Mouse (Mus musculus): Measurements from ENCODE around the gene Mtx1. TPM values are rescaled to one million over a fixed set of nuclear protein-coding genes. Genes with fewer than 3 reads are reported as not detected.
"Not testable (repeated sequence)": the region's sequence is repeated elsewhere in the genome, so short reads cannot be mapped to it uniquely, and the experiment has no call there.

Gene Mtx1
- total RNA-seq, 2 experiments from 2014 or later = 4.0 to 8.6 TPM

DNA sequence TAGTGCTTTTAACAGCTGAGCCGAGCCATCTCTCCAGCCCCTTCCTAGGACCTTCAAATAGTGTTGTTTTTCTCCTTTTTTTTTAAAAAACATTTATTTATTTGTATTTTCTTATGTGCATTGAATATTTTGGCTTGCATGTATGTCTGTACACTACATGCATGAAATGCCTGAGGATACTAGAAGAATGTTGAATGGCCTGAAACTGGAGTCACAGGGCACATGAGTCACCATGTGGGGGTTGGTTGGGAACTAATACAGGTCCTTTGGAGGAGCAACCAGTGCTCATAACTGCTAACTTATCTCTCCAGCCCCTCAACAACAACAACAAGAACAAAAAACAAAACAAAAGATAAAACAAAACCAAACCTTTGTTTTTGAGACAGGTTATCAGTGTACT lies 63.8 kb downstream of the Mtx1 start:
- ATAC-seq (replicated peaks; ENCODE audit: low FRiP score, poor library complexity, severe bottlenecking) = no peak

DNA sequence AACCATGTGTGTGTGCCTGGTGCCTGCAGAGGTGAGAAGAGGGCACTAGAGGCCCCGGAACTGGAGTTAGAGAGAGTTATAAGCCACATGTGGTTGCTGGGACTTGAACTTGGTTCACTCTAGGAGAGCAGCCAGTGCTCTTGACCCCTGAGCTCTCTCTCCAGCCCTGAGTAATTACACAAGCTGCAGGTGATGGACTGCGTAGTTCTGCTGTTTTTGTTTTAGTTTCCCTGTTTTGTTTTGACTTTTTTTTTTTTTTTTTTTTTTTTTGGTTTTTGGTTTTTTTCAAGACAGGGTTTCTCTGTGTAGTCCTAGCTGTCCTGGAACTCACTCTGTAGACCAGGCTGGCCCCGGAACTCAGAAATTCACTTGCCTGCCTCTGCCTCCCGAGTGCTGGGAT lies 65.1 kb downstream of the Mtx1 start:
- ATAC-seq (replicated peaks; ENCODE audit: low FRiP score, poor library complexity, severe bottlenecking) = no peak

DNA sequence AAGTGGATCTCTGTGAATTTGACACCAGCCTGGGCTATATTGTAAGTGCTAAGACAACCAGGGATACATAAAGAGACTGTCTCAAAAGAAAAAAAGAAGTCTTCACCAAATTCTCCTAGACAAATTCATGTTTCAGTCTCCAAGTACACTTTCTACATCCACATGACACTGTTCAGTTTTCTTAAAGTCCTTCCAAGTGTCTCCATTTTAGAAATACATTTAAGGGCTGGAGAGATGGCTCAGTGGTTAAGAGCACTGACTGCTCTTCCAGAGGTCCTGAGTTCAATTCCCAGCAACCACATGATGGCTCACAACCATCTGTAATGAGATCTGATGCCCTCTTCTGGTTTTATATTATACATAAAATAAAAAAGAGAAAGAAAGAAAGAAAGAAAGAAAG lies 65.7 kb downstream of the Mtx1 start:
- ATAC-seq (replicated peaks; ENCODE audit: low FRiP score, poor library complexity, severe bottlenecking) = not testable (repeated sequence)

DNA sequence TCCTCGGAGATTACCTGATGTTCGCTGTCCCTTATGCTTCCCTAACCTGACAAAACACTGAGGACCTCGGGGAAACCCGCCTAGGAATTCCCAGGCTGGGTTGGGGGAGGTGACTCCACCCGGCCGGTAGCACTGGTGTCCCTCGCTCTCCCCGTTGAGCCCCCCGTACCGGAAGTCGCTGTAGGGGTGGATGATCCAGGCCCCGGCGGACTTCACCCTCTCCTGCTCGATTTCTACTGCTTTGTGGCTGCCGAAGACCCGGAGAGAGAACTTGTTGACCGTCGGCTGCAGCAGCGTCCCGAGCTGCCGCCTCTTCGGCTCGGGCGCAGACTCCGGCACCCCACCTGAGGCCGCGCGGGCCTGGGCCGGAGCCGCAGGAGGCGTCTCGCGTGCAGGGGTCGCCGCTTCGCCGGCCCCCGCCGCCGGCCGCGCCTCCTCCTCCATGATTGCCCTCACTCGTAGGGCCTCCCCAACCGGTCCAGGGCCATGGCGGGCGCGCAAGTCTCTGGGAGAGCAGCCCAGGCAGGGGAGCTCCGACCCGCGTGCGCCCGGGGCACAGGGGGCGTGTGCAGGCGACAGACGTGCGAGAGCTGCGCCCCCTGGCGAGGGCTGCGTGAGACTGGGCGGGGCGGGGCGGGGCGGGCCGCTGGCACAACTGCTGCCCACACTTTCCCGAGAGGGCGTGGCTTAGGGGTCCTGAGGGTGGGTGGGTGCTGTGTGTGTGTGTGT lies 67.1 kb downstream of the Mtx1 start, which contains the start of gene Hcn3:
TSS of gene Hcn3 (minus strand) at position 581 of the 729 bp plus-strand sequence.
- ATAC-seq (replicated peaks; ENCODE audit: low FRiP score, poor library complexity, severe bottlenecking) = 0 out of 2 replicates have a peak, but pooled peaks have one; percentile 28

DNA sequence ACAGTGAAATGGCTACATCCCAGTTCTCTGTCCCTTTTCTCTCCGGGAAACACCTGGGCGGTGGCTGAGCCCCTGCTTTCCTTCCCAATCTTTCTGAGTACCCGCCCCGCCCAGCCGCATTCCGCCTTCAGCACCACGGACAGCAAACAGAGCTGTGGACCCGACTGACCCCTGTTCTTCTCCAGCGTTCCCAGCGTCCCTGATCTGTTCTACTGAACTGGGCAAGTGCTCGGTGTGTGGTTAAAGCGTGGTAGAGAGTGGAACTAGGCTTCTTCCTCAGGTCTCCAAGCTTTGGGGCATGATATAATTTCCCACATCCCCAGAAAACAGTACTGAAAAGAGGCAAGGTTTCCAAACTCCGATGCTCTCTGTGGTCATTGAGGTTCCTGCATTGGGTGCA lies 67.7 kb downstream of the Mtx1 start:
- ATAC-seq (replicated peaks; ENCODE audit: low FRiP score, poor library complexity, severe bottlenecking) = no peak

Other genes starting within 250 kb of the Mtx1 start
- 0.38 and 2.5 TPM in 2 replicates for gene Rusc1, start 133.8 kb downstream of the Mtx1 start, total RNA-seq (2015; ENCODE audit: low replicate concordance)
- gene Rusc1, start 133.8 kb downstream of the Mtx1 start, total RNA-seq (2017; ENCODE audit: low replicate concordance) = 1.6 and 5.6 TPM in 2 replicates
- not detected in 2 replicates for gene Gm43738, start 126.0 kb downstream of the Mtx1 start, total RNA-seq (2015; ENCODE audit: low replicate concordance)
- gene Gm43738, start 126.0 kb downstream of the Mtx1 start, total RNA-seq (2017; ENCODE audit: low replicate concordance) = not detected in 2 replicates
- gene Fdps, start 125.1 kb downstream of the Mtx1 start, total RNA-seq (2015; ENCODE audit: low replicate concordance) = 17.1 and 33.6 TPM in 2 replicates
- 30.1 and 47.8 TPM in 2 replicates for gene Fdps, start 125.1 kb downstream of the Mtx1 start, total RNA-seq (2017; ENCODE audit: low replicate concordance)
- gene Pklr, start 90.9 kb downstream of the Mtx1 start, total RNA-seq (2015; ENCODE audit: low replicate concordance) = 22.5 and 23.4 TPM in 2 replicates
- gene Pklr, start 90.9 kb downstream of the Mtx1 start, total RNA-seq (2017; ENCODE audit: low replicate concordance) = 5.6 and 5.7 TPM in 2 replicates
- gene Hcn3, start 66.9 kb downstream of the Mtx1 start, total RNA-seq (2015; ENCODE audit: low replicate concordance) = not detected in 2 replicates
- 1.3 TPM in 1 of 2 replicates, not detected in the other for gene Hcn3, start 66.9 kb downstream of the Mtx1 start, total RNA-seq (2017; ENCODE audit: low replicate concordance)
- gene Clk2, start 62.3 kb downstream of the Mtx1 start, total RNA-seq (2015; ENCODE audit: low replicate concordance) = 16.3 and 37.9 TPM in 2 replicates
- 24.4 and 47.4 TPM in 2 replicates for gene Clk2, start 62.3 kb downstream of the Mtx1 start, total RNA-seq (2017; ENCODE audit: low replicate concordance)
- gene Scamp3, start 49.6 kb downstream of the Mtx1 start, total RNA-seq (2015; ENCODE audit: low replicate concordance) = 20.3 and 24.0 TPM in 2 replicates
- 3.5 and 5.8 TPM in 2 replicates for gene Scamp3, start 49.6 kb downstream of the Mtx1 start, total RNA-seq (2017; ENCODE audit: low replicate concordance)
- gene Fam189b, start 43.9 kb downstream of the Mtx1 start, total RNA-seq (2015; ENCODE audit: low replicate concordance) = 3.3 and 18.6 TPM in 2 replicates
- gene Fam189b, start 43.9 kb downstream of the Mtx1 start, total RNA-seq (2017; ENCODE audit: low replicate concordance) = 1.8 TPM in 1 of 2 replicates, not detected in the other
- 11.1 and 18.8 TPM in 2 replicates for gene Gba, start 24.2 kb downstream of the Mtx1 start, total RNA-seq (2015; ENCODE audit: low replicate concordance)
- 12.9 and 13.2 TPM in 2 replicates for gene Gba, start 24.2 kb downstream of the Mtx1 start, total RNA-seq (2017; ENCODE audit: low replicate concordance)
- not detected in 2 replicates for gene Thbs3, start 11.9 kb downstream of the Mtx1 start, total RNA-seq (2015; ENCODE audit: low replicate concordance)
- gene Thbs3, start 11.9 kb downstream of the Mtx1 start, total RNA-seq (2017; ENCODE audit: low replicate concordance) = 1.7 TPM in 1 of 2 replicates, not detected in the other
- not detected in 2 replicates for gene Muc1, start 2.0 kb upstream of the Mtx1 start, total RNA-seq (2015; ENCODE audit: low replicate concordance)
- gene Muc1, start 2.0 kb upstream of the Mtx1 start, total RNA-seq (2017; ENCODE audit: low replicate concordance) = not detected in 2 replicates
- gene Krtcap2, start 18.9 kb upstream of the Mtx1 start, total RNA-seq (2015; ENCODE audit: low replicate concordance) = 47.0 and 49.8 TPM in 2 replicates
- gene Krtcap2, start 18.9 kb upstream of the Mtx1 start, total RNA-seq (2017; ENCODE audit: low replicate concordance) = 17.8 and 31.8 TPM in 2 replicates
- gene Trim46, start 19.2 kb upstream of the Mtx1 start, total RNA-seq (2015; ENCODE audit: low replicate concordance) = not detected in 2 replicates
- gene Trim46, start 19.2 kb upstream of the Mtx1 start, total RNA-seq (2017; ENCODE audit: low replicate concordance) = not detected in 2 replicates
- 16.1 and 42.3 TPM in 2 replicates for gene Dpm3, start 32.3 kb upstream of the Mtx1 start, total RNA-seq (2015; ENCODE audit: low replicate concordance)
- 4.3 TPM in 1 of 2 replicates, not detected in the other for gene Dpm3, start 32.3 kb upstream of the Mtx1 start, total RNA-seq (2017; ENCODE audit: low replicate concordance)
- gene Slc50a1, start 43.5 kb upstream of the Mtx1 start, total RNA-seq (2015; ENCODE audit: low replicate concordance) = 8.8 and 12.9 TPM in 2 replicates
- gene Slc50a1, start 43.5 kb upstream of the Mtx1 start, total RNA-seq (2017; ENCODE audit: low replicate concordance) = 10.9 and 11.5 TPM in 2 replicates
- not detected in 2 replicates for gene Efna1, start 54.1 kb upstream of the Mtx1 start, total RNA-seq (2015; ENCODE audit: low replicate concordance)
- not detected in 2 replicates for gene Efna1, start 54.1 kb upstream of the Mtx1 start, total RNA-seq (2017; ENCODE audit: low replicate concordance)
- gene Efna3, start 95.9 kb upstream of the Mtx1 start, total RNA-seq (2015; ENCODE audit: low replicate concordance) = not detected in 2 replicates
- gene Efna3, start 95.9 kb upstream of the Mtx1 start, total RNA-seq (2017; ENCODE audit: low replicate concordance) = not detected in 2 replicates
- not detected in 2 replicates for gene Efna4, start 110.9 kb upstream of the Mtx1 start, total RNA-seq (2015; ENCODE audit: low replicate concordance)
- gene Efna4, start 110.9 kb upstream of the Mtx1 start, total RNA-seq (2017; ENCODE audit: low replicate concordance) = not detected in 2 replicates
- 25.3 and 34.2 TPM in 2 replicates for gene Adam15, start 122.9 kb upstream of the Mtx1 start, total RNA-seq (2015; ENCODE audit: low replicate concordance)
- 5.0 and 14.1 TPM in 2 replicates for gene Adam15, start 122.9 kb upstream of the Mtx1 start, total RNA-seq (2017; ENCODE audit: low replicate concordance)
- gene Dcst2, start 134.9 kb upstream of the Mtx1 start, total RNA-seq (2015; ENCODE audit: low replicate concordance) = not detected in 2 replicates
- gene Dcst2, start 134.9 kb upstream of the Mtx1 start, total RNA-seq (2017; ENCODE audit: low replicate concordance) = not detected in 2 replicates
- not detected in 2 replicates for gene Dcst1, start 138.2 kb upstream of the Mtx1 start, total RNA-seq (2015; ENCODE audit: low replicate concordance)
- not detected in 2 replicates for gene Dcst1, start 138.2 kb upstream of the Mtx1 start, total RNA-seq (2017; ENCODE audit: low replicate concordance)
- gene Zbtb7b, start 167.7 kb upstream of the Mtx1 start, total RNA-seq (2015; ENCODE audit: low replicate concordance) = 5.8 and 7.7 TPM in 2 replicates
- 5.4 and 15.2 TPM in 2 replicates for gene Zbtb7b, start 167.7 kb upstream of the Mtx1 start, total RNA-seq (2017; ENCODE audit: low replicate concordance)
- 0.63 and 3.7 TPM in 2 replicates for gene Lenep, start 175.7 kb upstream of the Mtx1 start, total RNA-seq (2015; ENCODE audit: low replicate concordance)
- gene Lenep, start 175.7 kb upstream of the Mtx1 start, total RNA-seq (2017; ENCODE audit: low replicate concordance) = 0.17 TPM in 1 of 2 replicates, not detected in the other
- gene Flad1, start 184.8 kb upstream of the Mtx1 start, total RNA-seq (2015; ENCODE audit: low replicate concordance) = 2.1 and 6.3 TPM in 2 replicates
- 1.8 and 3.1 TPM in 2 replicates for gene Flad1, start 184.8 kb upstream of the Mtx1 start, total RNA-seq (2017; ENCODE audit: low replicate concordance)
- gene Cks1b, start 191.3 kb upstream of the Mtx1 start, total RNA-seq (2015; ENCODE audit: low replicate concordance) = 67.9 and 79.9 TPM in 2 replicates
- gene Cks1b, start 191.3 kb upstream of the Mtx1 start, total RNA-seq (2017; ENCODE audit: low replicate concordance) = 37.4 and 42.1 TPM in 2 replicates
- gene Shc1, start 191.4 kb upstream of the Mtx1 start, total RNA-seq (2015; ENCODE audit: low replicate concordance) = 14.4 and 25.2 TPM in 2 replicates
- 21.3 and 24.1 TPM in 2 replicates for gene Shc1, start 191.4 kb upstream of the Mtx1 start, total RNA-seq (2017; ENCODE audit: low replicate concordance)
- 9.8 and 11.5 TPM in 2 replicates for gene Pygo2, start 203.1 kb upstream of the Mtx1 start, total RNA-seq (2015; ENCODE audit: low replicate concordance)
- 5.6 and 12.4 TPM in 2 replicates for gene Pygo2, start 203.1 kb upstream of the Mtx1 start, total RNA-seq (2017; ENCODE audit: low replicate concordance)
- gene Pbxip1, start 209.6 kb upstream of the Mtx1 start, total RNA-seq (2015; ENCODE audit: low replicate concordance) = 3.8 and 4.2 TPM in 2 replicates
- 6.2 and 8.6 TPM in 2 replicates for gene Pbxip1, start 209.6 kb upstream of the Mtx1 start, total RNA-seq (2017; ENCODE audit: low replicate concordance)
- 5.4 and 8.1 TPM in 2 replicates for gene Pmvk, start 227.5 kb upstream of the Mtx1 start, total RNA-seq (2015; ENCODE audit: low replicate concordance)
- gene Pmvk, start 227.5 kb upstream of the Mtx1 start, total RNA-seq (2017; ENCODE audit: low replicate concordance) = 6.6 and 10.1 TPM in 2 replicates